Mouse (Mus musculus) fibroblast of lung, adult 2 months (primary cell): ENCODE results near the gene Eif2b3.

Experiments
- DNase-seq: peaks from one replicate; pipeline ENCODE4 v3.0.0-alpha.2; 2011; ENCODE audit warnings: low read depth

Eif2b3 gene

GRCm38 (mm10) chr4:117124518-117125347 is 105.5 kb downstream of the Eif2b3 start:
- DNase-seq: no peak

- peak; percentile 67 for DNase-seq
Measured at GRCm38 (mm10) chr4:117125348-117125909, 106.2 kb downstream of the Eif2b3 start, which contains the start of gene Btbd19. TSS of gene Btbd19 (minus strand) at chr4:117125725.

- DNase-seq: peak; percentile 88
Measured at GRCm38 (mm10) chr4:117125910-117126674, 106.9 kb downstream of the Eif2b3 start.

GRCm38 (mm10) chr4:117126675-117127290 is 107.6 kb downstream of the Eif2b3 start, which contains the start of gene Tctex1d4:
TSS of gene Tctex1d4 (plus strand) at chr4:117126794.
- DNase-seq: peak; percentile 27

GRCm38 (mm10) chr4:117127991-117128686 is 108.9 kb downstream of the Eif2b3 start:
- no peak for DNase-seq

GRCm38 (mm10) chr4:117130790-117131189 is 111.6 kb downstream of the Eif2b3 start:
- DNase-seq: no peak

GRCm38 (mm10) chr4:117131198-117131597 is 112.0 kb downstream of the Eif2b3 start:
- no peak for DNase-seq

GRCm38 (mm10) chr4:117131890-117132793 is 112.9 kb downstream of the Eif2b3 start:
- no peak for DNase-seq

- DNase-seq: no peak
Measured at GRCm38 (mm10) chr4:117132794-117133143, 113.6 kb downstream of the Eif2b3 start.

- no peak for DNase-seq
Measured at GRCm38 (mm10) chr4:117133366-117133796, 114.2 kb downstream of the Eif2b3 start.

GRCm38 (mm10) chr4:117133817-117134600 is 114.8 kb downstream of the Eif2b3 start, which contains the start of gene Plk3:
TSS of gene Plk3 (minus strand) at chr4:117133963.
- peak; percentile 90 for DNase-seq

- no peak for DNase-seq
Measured at GRCm38 (mm10) chr4:117134601-117134995, 115.4 kb downstream of the Eif2b3 start.

GRCm38 (mm10) chr4:117136034-117136433 is 116.8 kb downstream of the Eif2b3 start:
- no peak for DNase-seq
